In the genomic region with DNA sequence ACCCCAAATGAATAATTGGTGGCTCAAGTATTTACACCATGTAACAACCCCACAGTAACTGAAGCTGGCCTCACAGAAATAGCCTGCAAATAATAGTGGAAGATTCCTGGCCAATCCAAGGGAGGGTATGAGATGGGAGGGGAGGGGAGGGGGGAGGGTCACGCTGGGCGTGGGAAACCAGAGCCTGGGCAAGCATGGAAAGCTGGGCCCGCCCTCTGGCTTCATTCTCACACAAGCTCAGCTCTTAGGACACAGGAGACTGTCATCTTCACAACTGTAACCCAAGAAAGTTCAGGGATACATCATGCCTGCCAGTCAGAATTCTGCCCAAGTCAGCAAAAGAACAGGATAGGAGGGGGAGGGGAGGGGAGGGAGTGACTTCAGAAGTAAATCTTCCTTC, we compare ENCODE assay signal across 10 mouse cellular contexts. TPM values are rescaled to one million over a fixed set of nuclear protein-coding genes. Genes with fewer than 3 reads are reported as not detected.
A peak's percentile ranks its signal among the peaks of the same experiment; 100 is the strongest.
DNase-seq lines count a peak whose midpoint lies in the region; ATAC-seq and TF ChIP-seq lines count a peak whose summit lies in the region.
"Had no signal": no experiment of that assay in that cellular context is flagged by ENCODE, and none has a peak within 500 bp of the region (broad histone marks: within the 10 kb centered on the region; RNA-seq: fewer than 3 reads in every experiment).

No protein-coding gene starts in this region.

- H3K4me1 ChIP-seq in kidney, embryonic 15.5 days, result peaks cover 27% of the 10 kb centered on the region
- H3K4me1 ChIP-seq in forebrain, postnatal 0 days (ENCODE audit: insufficient read depth), result 0 out of 2 replicates have a peak, but pooled peaks cover 3% of the 10 kb centered on the region
- no peaks in the 10 kb centered on the region; the same call in 1 of the 2 replicates for H3K4me1 ChIP-seq in midbrain, postnatal 0 days (ENCODE audit: insufficient read depth, low read length)

- peak; percentile 71 for ATAC-seq in kidney, embryonic 15.5 days (replicated peaks; ENCODE audit: low FRiP score)
- 0 out of 2 replicates have a peak, but pooled peaks have one; percentile 25 for ATAC-seq in forebrain, postnatal 0 days
- ATAC-seq in midbrain, postnatal 0 days (ENCODE audit: low FRiP score), result peak; percentile 10; the same call in 1 of the 2 replicates

- no peaks in the 10 kb centered on the region for H3K9me3 ChIP-seq in kidney, embryonic 15.5 days (replicated peaks)
- H3K9me3 ChIP-seq in forebrain, postnatal 0 days (ENCODE audit: low read length), result no peaks in the 10 kb centered on the region
- no peaks in the 10 kb centered on the region for H3K9me3 ChIP-seq in midbrain, postnatal 0 days (ENCODE audit: low read length)
- H3K9me3 ChIP-seq: heart, embryonic 15.5 days; limb, embryonic 10.5 days had no signal

- H3K9ac ChIP-seq in kidney, embryonic 15.5 days, result no peak overlapping the region
- H3K9ac ChIP-seq in forebrain, postnatal 0 days, result no peak overlapping the region
- H3K9ac ChIP-seq in midbrain, postnatal 0 days (replicated peaks; ENCODE audit: low read length, poor library complexity, severe bottlenecking), result no peak overlapping the region
- H3K9ac ChIP-seq: heart, embryonic 15.5 days had no signal

- no peaks in the 10 kb centered on the region for H3K27me3 ChIP-seq in kidney, embryonic 15.5 days
- H3K27me3 ChIP-seq in forebrain, postnatal 0 days (ENCODE audit: insufficient read depth, low read length), result no peaks in the 10 kb centered on the region
- no peaks in the 10 kb centered on the region for H3K27me3 ChIP-seq in midbrain, postnatal 0 days (ENCODE audit: insufficient read depth, low read length)
- H3K27me3 ChIP-seq: heart, embryonic 15.5 days had no signal

- no peak for DNase-seq in kidney, adult 8-10 months
- peak; percentile 32 for DNase-seq in brain, embryonic 14.5 days (ENCODE audit: low read depth)
- DNase-seq in forebrain, postnatal 0 days, result no peak
- DNase-seq in midbrain, postnatal 0 days (ENCODE audit: low spot score), result no peak
- DNase-seq in adrenal gland, adult 8-10 months, result no peak
- DNase-seq in heart, postnatal 4 days, result no peak
- DNase-seq: kidney, adult 18-20 months had no signal

- TF ChIP-seq POLR2A in brain, embryonic 14.5 days (IDR thresholded peaks at IDR 0.05; ENCODE audit: borderline replicate concordance, extremely low read depth, insufficient read depth, insufficient read length, poor library complexity, severe bottlenecking), result no peak

- no peak overlapping the region for H3K4me3 ChIP-seq in kidney, embryonic 15.5 days (replicated peaks)
- no peak overlapping the region for H3K4me3 ChIP-seq in forebrain, postnatal 0 days (ENCODE audit: low read depth, low read length)
- H3K4me3 ChIP-seq in midbrain, postnatal 0 days (ENCODE audit: low read depth, low read length), result no peak overlapping the region
- H3K4me3 ChIP-seq: heart, embryonic 15.5 days; limb, embryonic 10.5 days had no signal

- 33% methylated on average over 3 of the region's 3 CpGs for WGBS in kidney, embryonic 15.5 days
- WGBS in forebrain, postnatal 0 days, result 35% methylated on average over 3 of the region's 3 CpGs
- 30% methylated on average over 3 of the region's 3 CpGs for WGBS in midbrain, postnatal 0 days

- peak overlapping the region; percentile 51; the same call in 1 of the 2 replicates for H3K27ac ChIP-seq in kidney, embryonic 15.5 days
- H3K27ac ChIP-seq in forebrain, postnatal 0 days (ENCODE audit: low read depth, low read length), result no peak overlapping the region
- no peak overlapping the region for H3K27ac ChIP-seq in midbrain, postnatal 0 days (ENCODE audit: low read depth, low read length)
- H3K27ac ChIP-seq: heart, embryonic 15.5 days; limb, embryonic 10.5 days had no signal

- no peak for TF ChIP-seq CTCF in brain, embryonic 14.5 days (IDR thresholded peaks at IDR 0.05; ENCODE audit: borderline replicate concordance, extremely low read depth, insufficient read depth, insufficient read length)
- no peak for TF ChIP-seq CTCF in forebrain, postnatal 0 days (IDR thresholded peaks at IDR 0.05; ENCODE audit: low read depth)
- no peak for TF ChIP-seq CTCF in midbrain, postnatal 0 days (IDR thresholded peaks at IDR 0.05)

- H3K4me2 ChIP-seq in kidney, embryonic 15.5 days, result no peak overlapping the region
- no peak overlapping the region for H3K4me2 ChIP-seq in forebrain, postnatal 0 days (ENCODE audit: low read depth)
- H3K4me2 ChIP-seq in midbrain, postnatal 0 days (ENCODE audit: low read depth, low read length, poor library complexity, severe bottlenecking), result no peak overlapping the region
- H3K4me2 ChIP-seq: heart, embryonic 15.5 days had no signal

- H3K36me3 ChIP-seq in kidney, embryonic 15.5 days, result peaks cover 6% of the 10 kb centered on the region; the same call in 1 of the 2 replicates
- H3K36me3 ChIP-seq in forebrain, postnatal 0 days (ENCODE audit: insufficient read depth), result peaks cover 31% of the 10 kb centered on the region
- peaks cover 15% of the 10 kb centered on the region; the same call in 1 of the 2 replicates for H3K36me3 ChIP-seq in midbrain, postnatal 0 days (ENCODE audit: insufficient read depth, low read length)
- H3K36me3 ChIP-seq: heart, embryonic 15.5 days had no signal

RNA-seq across cellular contexts. Expression of a gene that starts 6.2 kb away (rescaled TPM):
- 3.1 and 3.4 TPM in 2 replicates for polyA plus RNA-seq in kidney, embryonic 15.5 days (2015; fragmentation: Nextera tagmentation; extraction: Ambion mirVana)
- 21.6 and 25.6 TPM in 2 replicates for polyA plus RNA-seq in brain, embryonic 14.5 days (2012; rRNA removed)
- total RNA-seq in forebrain, postnatal 0 days (2014; rRNA removed), result 19.6 and 22.6 TPM in 2 replicates
- polyA plus RNA-seq in forebrain, postnatal 0 days (2015; fragmentation: Nextera tagmentation; extraction: Ambion mirVana), result 0.73 and 1.2 TPM in 2 replicates
- total RNA-seq in midbrain, postnatal 0 days (2014; rRNA removed), result 9.3 and 15.5 TPM in 2 replicates
- 1.1 and 1.4 TPM in 2 replicates for polyA plus RNA-seq in midbrain, postnatal 0 days (2015; fragmentation: Nextera tagmentation; extraction: Ambion mirVana)
- total RNA-seq in adrenal gland, adult 8-10 months (2022), result 10 to 100 TPM; 13.7 to 23.9 (median 20.8) TPM
- 1 to 10 TPM; 8.1 to 8.8 TPM for total RNA-seq in heart, postnatal 4 days (2021)

RNA-seq across cellular contexts. Expression of a gene that starts 58.5 kb away (rescaled TPM):
- 11.2 and 12.5 TPM in 2 replicates for polyA plus RNA-seq in kidney, embryonic 15.5 days (2015; fragmentation: Nextera tagmentation; extraction: Ambion mirVana)
- polyA plus RNA-seq in brain, embryonic 14.5 days (2012; rRNA removed), result 17.2 and 20.2 TPM in 2 replicates
- total RNA-seq in forebrain, postnatal 0 days (2014; rRNA removed), result 22.3 and 23.3 TPM in 2 replicates
- 6.9 and 8.3 TPM in 2 replicates for polyA plus RNA-seq in forebrain, postnatal 0 days (2015; fragmentation: Nextera tagmentation; extraction: Ambion mirVana)
- 19.3 and 25.1 TPM in 2 replicates for total RNA-seq in midbrain, postnatal 0 days (2014; rRNA removed)
- 7.7 TPM in 2 replicates for polyA plus RNA-seq in midbrain, postnatal 0 days (2015; fragmentation: Nextera tagmentation; extraction: Ambion mirVana)
- 10 to 100 TPM; 22.6 to 31.6 (median 27.9) TPM for total RNA-seq in adrenal gland, adult 8-10 months (2022)
- total RNA-seq in heart, postnatal 4 days (2021), result 10 to 100 TPM; 12.6 to 13.7 TPM

Comparison
In these comparisons a context has a peak if more than half of its experiments do, and no peak if none do; other contexts are left out.
1. ATAC-seq: peak in every context shown above with its lines; median percentile 71 in kidney, embryonic 15.5 days; 25 in forebrain, postnatal 0 days; 10 in midbrain, postnatal 0 days.